Mouse (Mus musculus): ENCODE data around the gene Lypd6. TPM values are rescaled to one million over a fixed set of nuclear protein-coding genes. Genes with fewer than 3 reads are reported as not detected.
A peak's percentile ranks its signal among the peaks of the same experiment; 100 is the strongest.

Lypd6 gene
- total and polyA plus RNA-seq, 2 experiments: 0.06 to 0.09 TPM

- DNase-seq (ENCODE audit: extremely low read depth, low read depth, low spot score): no peak
- Histone ChIP-seq H3K9ac (ENCODE audit: low read depth, low read length) (no peak overlapping the region), H3K27ac (replicated peaks; ENCODE audit: insufficient read depth, low read depth, low read length) (no peak overlapping the region), H3K4me1 (ENCODE audit: control insufficient read depth, insufficient read depth, low read length) (no peaks in the 10 kb centered on the region), H3K36me3 (ENCODE audit: control insufficient read depth, insufficient read depth, low read length) (no peaks in the 10 kb centered on the region), H3K4me3 (ENCODE audit: insufficient read depth, low read depth, low read length) (no peak overlapping the region), H3K79me2 (ENCODE audit: control insufficient read depth, insufficient read depth, low read length) (no peaks in the 10 kb centered on the region), H3K27me3 (ENCODE audit: control insufficient read depth, insufficient read depth, low read length) (no peaks in the 10 kb centered on the region)
- TF ChIP-seq CTCF (IDR thresholded peaks at IDR 0.05; ENCODE audit: low read depth, low read length): no peak
- no peak for TF ChIP-seq POLR2A (IDR thresholded peaks at IDR 0.05; ENCODE audit: extremely low read depth, insufficient read depth, low read length)
- WGBS: 81% methylated on average over 9 of the region's 9 CpGs
Observed at GRCm38 (mm10) chr2:50127513-50128175, 61.4 kb downstream of the Lypd6 start.

GRCm38 (mm10) chr2:50128322-50129277, 62.4 kb downstream of the Lypd6 start:
- H3K4me3 ChIP-seq (ENCODE audit: insufficient read depth, low read depth, low read length): no peak overlapping the region
- no peak overlapping the region for H3K9ac ChIP-seq (ENCODE audit: low read depth, low read length)
- DNase-seq (ENCODE audit: extremely low read depth, low read depth, low spot score): no peak
- no peaks in the 10 kb centered on the region for H3K79me2 ChIP-seq (ENCODE audit: control insufficient read depth, insufficient read depth, low read length)
- no peaks in the 10 kb centered on the region for H3K36me3 ChIP-seq (ENCODE audit: control insufficient read depth, insufficient read depth, low read length)
- no peaks in the 10 kb centered on the region for H3K4me1 ChIP-seq (ENCODE audit: control insufficient read depth, insufficient read depth, low read length)
- H3K27ac ChIP-seq (replicated peaks; ENCODE audit: insufficient read depth, low read depth, low read length): no peak overlapping the region
- no peak for TF ChIP-seq CTCF (IDR thresholded peaks at IDR 0.05; ENCODE audit: low read depth, low read length)
- no peak for TF ChIP-seq POLR2A (IDR thresholded peaks at IDR 0.05; ENCODE audit: extremely low read depth, insufficient read depth, low read length)
- 87% methylated on average over 12 of the region's 12 CpGs for WGBS
- no peaks in the 10 kb centered on the region for H3K27me3 ChIP-seq (ENCODE audit: control insufficient read depth, insufficient read depth, low read length)

GRCm38 (mm10) chr2:50130674-50131073, 64.4 kb downstream of the Lypd6 start:
- no peak overlapping the region for H3K27ac ChIP-seq (replicated peaks; ENCODE audit: insufficient read depth, low read depth, low read length)
- H3K36me3 ChIP-seq (ENCODE audit: control insufficient read depth, insufficient read depth, low read length): no peaks in the 10 kb centered on the region
- TF ChIP-seq CTCF (IDR thresholded peaks at IDR 0.05; ENCODE audit: low read depth, low read length) (no peak), POLR2A (IDR thresholded peaks at IDR 0.05; ENCODE audit: extremely low read depth, insufficient read depth, low read length) (no peak)
- H3K27me3 ChIP-seq (ENCODE audit: control insufficient read depth, insufficient read depth, low read length): no peaks in the 10 kb centered on the region
- H3K9ac ChIP-seq (ENCODE audit: low read depth, low read length): no peak overlapping the region
- 88% methylated on average over 3 of the region's 3 CpGs for WGBS
- H3K4me1 ChIP-seq (ENCODE audit: control insufficient read depth, insufficient read depth, low read length): no peaks in the 10 kb centered on the region
- no peaks in the 10 kb centered on the region for H3K79me2 ChIP-seq (ENCODE audit: control insufficient read depth, insufficient read depth, low read length)
- no peak for DNase-seq (ENCODE audit: extremely low read depth, low read depth, low spot score)
- no peak overlapping the region for H3K4me3 ChIP-seq (ENCODE audit: insufficient read depth, low read depth, low read length)

- Histone ChIP-seq H3K36me3 (ENCODE audit: control insufficient read depth, insufficient read depth, low read length) (no peaks in the 10 kb centered on the region), H3K27me3 (ENCODE audit: control insufficient read depth, insufficient read depth, low read length) (no peaks in the 10 kb centered on the region), H3K9ac (ENCODE audit: low read depth, low read length) (no peak overlapping the region), H3K4me3 (ENCODE audit: insufficient read depth, low read depth, low read length) (no peak overlapping the region), H3K4me1 (ENCODE audit: control insufficient read depth, insufficient read depth, low read length) (no peaks in the 10 kb centered on the region), H3K27ac (replicated peaks; ENCODE audit: insufficient read depth, low read depth, low read length) (no peak overlapping the region), H3K79me2 (ENCODE audit: control insufficient read depth, insufficient read depth, low read length) (no peaks in the 10 kb centered on the region)
- 29% methylated on average over 6 of the region's 6 CpGs for WGBS
- TF ChIP-seq CTCF (IDR thresholded peaks at IDR 0.05; ENCODE audit: low read depth, low read length) (no peak), POLR2A (IDR thresholded peaks at IDR 0.05; ENCODE audit: extremely low read depth, insufficient read depth, low read length) (no peak)
- peak; percentile 21 for DNase-seq (ENCODE audit: extremely low read depth, low read depth, low spot score)
Observed at GRCm38 (mm10) chr2:50143672-50144071, 77.4 kb downstream of the Lypd6 start.

- 79% methylated on average over 9 of the region's 9 CpGs for WGBS
- Histone ChIP-seq H3K36me3 (ENCODE audit: control insufficient read depth, insufficient read depth, low read length) (no peaks in the 10 kb centered on the region), H3K4me1 (ENCODE audit: control insufficient read depth, insufficient read depth, low read length) (no peaks in the 10 kb centered on the region), H3K79me2 (ENCODE audit: control insufficient read depth, insufficient read depth, low read length) (no peaks in the 10 kb centered on the region), H3K4me3 (ENCODE audit: insufficient read depth, low read depth, low read length) (no peak overlapping the region), H3K27ac (replicated peaks; ENCODE audit: insufficient read depth, low read depth, low read length) (no peak overlapping the region), H3K9ac (ENCODE audit: low read depth, low read length) (no peak overlapping the region), H3K27me3 (ENCODE audit: control insufficient read depth, insufficient read depth, low read length) (no peaks in the 10 kb centered on the region)
- no peak for DNase-seq (ENCODE audit: extremely low read depth, low read depth, low spot score)
- TF ChIP-seq CTCF (IDR thresholded peaks at IDR 0.05; ENCODE audit: low read depth, low read length): no peak
- no peak for TF ChIP-seq POLR2A (IDR thresholded peaks at IDR 0.05; ENCODE audit: extremely low read depth, insufficient read depth, low read length)
Observed at GRCm38 (mm10) chr2:50147308-50147707, 81.1 kb downstream of the Lypd6 start.
